Mouse (Mus musculus) midbrain, embryonic 14.5 days (tissue): ENCODE results near the gene Bora. TPM values are rescaled to one million over a fixed set of nuclear protein-coding genes. Genes with fewer than 3 reads are reported as not detected.
A peak's percentile ranks its signal among the peaks of the same experiment; 100 is the strongest.

Source experiments
- ATAC-seq: fragments of 200-750 bp; cut with Nextera tagmentation; 2 replicates; pipeline ENCODE4 v1.8.0; 2017; ENCODE audit warnings: moderate number of reproducible peaks, moderate library complexity; ENCODE audit not compliant: low FRiP score, low TSS enrichment
- DNase-seq: peaks from one replicate; pipeline ENCODE4 v3.0.0-alpha.2; 2015
- H3K27ac ChIP-seq: fragments of 300-500 bp; sonication (generic); replicated peaks from 2 replicates; pipeline ENCODE4 v1.5.1; 2014; ENCODE audit warnings: mild to moderate bottlenecking, low read depth, low read length, moderate library complexity
- H3K27me3 ChIP-seq: fragments of 300-500 bp; sonication (generic); 2 replicates; pipeline ENCODE4 v1.6.1; 2014; ENCODE audit warnings: low read length, control low read depth, mixed read lengths; ENCODE audit not compliant: control insufficient read depth, insufficient read depth
- H3K36me3 ChIP-seq: fragments of 300-500 bp; sonication (generic); 2 replicates; pipeline ENCODE4 v1.6.1; 2014; ENCODE audit warnings: low read length, control low read depth; ENCODE audit not compliant: control insufficient read depth, insufficient read depth
- H3K4me1 ChIP-seq: fragments of 300-500 bp; sonication (generic); 2 replicates; pipeline ENCODE4 v1.6.1; 2014; ENCODE audit warnings: mild to moderate bottlenecking, antibody characterized with exemption, low read length, control low read depth; ENCODE audit not compliant: control insufficient read depth, insufficient read depth
- H3K4me2 ChIP-seq: fragments of 300-500 bp; sonication (generic); 2 replicates; pipeline ENCODE4 v1.6.1; 2014; ENCODE audit warnings: mild to moderate bottlenecking, low read length, moderate library complexity
- H3K4me3 ChIP-seq: fragments of 300-500 bp; sonication (generic); replicated peaks from 2 replicates; pipeline ENCODE4 v1.5.1; 2014; ENCODE audit warnings: low read depth, low read length
- H3K9ac ChIP-seq: fragments of 300-500 bp; sonication (generic); replicated peaks from 2 replicates; pipeline ENCODE4 v1.6.1; 2014; ENCODE audit warnings: mild to moderate bottlenecking, low read length, moderate library complexity
- H3K9me3 ChIP-seq: fragments of 300-500 bp; sonication (generic); 2 replicates; pipeline ENCODE4 v1.6.1; 2016; ENCODE audit warnings: low read length, control low read depth, mixed read lengths; ENCODE audit not compliant: control insufficient read depth
- WGBS: fragments of 180-500 bp; shearing (Covaris S2); extraction: QIAGEN DNeasy Blood & Tissue Kit; methylation state at CpG from one replicate; pipeline ENCODE4 v1.1.7; 2014; 5-methylcytosine and 5-hydroxymethylcytosine counted together
- polyA plus RNA-seq: library from polyadenylated mRNA; unstranded; fragments of >200 nt; fragmentation: Nextera tagmentation; extraction: Ambion mirVana; gene quantifications from 2 replicates; pipeline ENCODE4 v1.2.1, GENCODE M21; 2014

Bora gene
- polyA plus RNA-seq, 1 experiment from 2014 or later = 16.4 TPM

- WGBS = 7% methylated on average over 20 of the region's 20 CpGs
- H3K4me2 ChIP-seq = peak overlapping the region; percentile 66
- H3K27me3 ChIP-seq = no peaks in the 10 kb centered on the region
- H3K9ac ChIP-seq = peak overlapping the region; percentile 93
- DNase-seq (no peak), ATAC-seq (no peak)
- peak overlapping the region; percentile 94 for H3K4me3 ChIP-seq
- H3K27ac ChIP-seq = no peak overlapping the region
- no peaks in the 10 kb centered on the region for H3K9me3 ChIP-seq
- peaks cover 7% of the 10 kb centered on the region for H3K4me1 ChIP-seq
- peaks cover 41% of the 10 kb centered on the region for H3K36me3 ChIP-seq
Measured at GRCm38 (mm10) chr14:99099967-99100587, 54.1 kb downstream of the Bora start.

DNA sequence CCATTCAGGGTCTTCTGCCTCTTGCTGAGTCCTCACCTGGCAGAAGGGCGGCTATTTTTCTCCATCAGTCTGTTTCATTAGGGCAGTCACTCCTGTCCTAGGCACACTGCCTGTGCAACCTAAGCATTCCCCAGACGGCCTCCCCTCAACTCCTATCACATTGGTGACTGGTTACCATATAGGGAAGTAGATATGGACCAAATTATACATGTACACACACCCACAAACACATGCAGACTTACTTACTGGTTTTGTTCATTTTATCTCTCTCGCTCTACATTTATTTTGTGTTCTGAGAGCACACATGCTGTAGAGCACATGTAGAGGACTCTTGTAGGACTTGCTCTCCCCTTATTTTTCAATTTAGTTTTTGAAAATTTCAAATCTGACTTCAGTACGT lies 57.0 kb downstream of the Bora start:
- no peak overlapping the region for H3K4me2 ChIP-seq
- peaks cover 41% of the 10 kb centered on the region for H3K36me3 ChIP-seq
- no peaks in the 10 kb centered on the region for H3K27me3 ChIP-seq
- H3K9ac ChIP-seq = no peak overlapping the region
- DNase-seq = no peak
- H3K9me3 ChIP-seq = no peaks in the 10 kb centered on the region
- no peak overlapping the region for H3K27ac ChIP-seq
- ATAC-seq = no peak
- no peak overlapping the region for H3K4me3 ChIP-seq
- peaks cover 7% of the 10 kb centered on the region for H3K4me1 ChIP-seq
- WGBS = 95% methylated on average over 4 of the region's 4 CpGs

- WGBS = 96% methylated on average over 6 of the region's 6 CpGs
- H3K36me3 ChIP-seq = peaks cover 51% of the 10 kb centered on the region
- no peak for ATAC-seq
Measured at GRCm38 (mm10) chr14:99104542-99105123, 58.6 kb downstream of the Bora start.

GRCm38 (mm10) chr14:99106671-99107070 lies 60.6 kb downstream of the Bora start:
- no peak overlapping the region for H3K4me2 ChIP-seq
- WGBS = 96% methylated on average over 2 of the region's 2 CpGs
- H3K4me3 ChIP-seq = no peak overlapping the region
- H3K9ac ChIP-seq = no peak overlapping the region
- H3K27ac ChIP-seq = no peak overlapping the region
- H3K4me1 ChIP-seq = no peaks in the 10 kb centered on the region
- no peaks in the 10 kb centered on the region for H3K9me3 ChIP-seq
- peaks cover 64% of the 10 kb centered on the region for H3K36me3 ChIP-seq
- no peak for DNase-seq
- ATAC-seq = no peak
- no peaks in the 10 kb centered on the region for H3K27me3 ChIP-seq

More at GRCm38 (mm10) chr14:99104542-99105123, 58.6 kb downstream of the Bora start:
- no peaks in the 10 kb centered on the region for H3K4me1 ChIP-seq
- H3K27ac ChIP-seq = no peak overlapping the region
- H3K4me3 ChIP-seq = no peak overlapping the region
- no peak overlapping the region for H3K9ac ChIP-seq
- no peak overlapping the region for H3K4me2 ChIP-seq
- no peaks in the 10 kb centered on the region for H3K9me3 ChIP-seq
- H3K27me3 ChIP-seq = no peaks in the 10 kb centered on the region
- no peak for DNase-seq

GRCm38 (mm10) chr14:99107631-99108187 lies 61.7 kb downstream of the Bora start:
- no peaks in the 10 kb centered on the region for H3K27me3 ChIP-seq
- no peak overlapping the region for H3K27ac ChIP-seq
- WGBS = 82% methylated on average over 2 of the region's 2 CpGs
- DNase-seq (no peak), ATAC-seq (no peak)
- no peaks in the 10 kb centered on the region for H3K4me1 ChIP-seq
- no peak overlapping the region for H3K9ac ChIP-seq
- H3K9me3 ChIP-seq = no peaks in the 10 kb centered on the region
- H3K4me2 ChIP-seq = no peak overlapping the region
- H3K36me3 ChIP-seq = peaks cover 66% of the 10 kb centered on the region
- no peak overlapping the region for H3K4me3 ChIP-seq

DNA sequence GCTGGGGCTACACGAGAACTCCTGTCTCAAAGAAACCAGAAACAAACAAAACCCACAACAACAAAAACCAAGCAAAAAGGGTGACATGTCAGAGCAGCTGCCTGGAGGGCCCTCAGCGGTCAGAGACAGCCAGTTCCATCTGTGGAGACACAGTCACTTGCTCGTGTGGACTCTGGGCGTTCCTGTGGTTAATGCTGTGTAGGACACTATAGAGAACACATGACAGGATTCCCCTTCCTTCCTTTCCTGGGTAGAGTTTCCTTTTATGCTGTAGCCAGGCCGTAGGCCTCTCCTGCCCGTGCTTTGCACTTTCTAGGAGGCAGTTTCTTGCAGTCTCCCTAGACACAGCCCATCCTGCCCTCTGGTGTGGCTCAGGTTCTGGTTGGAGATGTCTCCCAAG lies 62.7 kb downstream of the Bora start:
- Histone ChIP-seq H3K36me3 (peaks cover 66% of the 10 kb centered on the region), H3K4me2 (no peak overlapping the region), H3K4me1 (no peaks in the 10 kb centered on the region), H3K27ac (no peak overlapping the region), H3K4me3 (no peak overlapping the region), H3K27me3 (no peaks in the 10 kb centered on the region), H3K9ac (no peak overlapping the region), H3K9me3 (no peaks in the 10 kb centered on the region)
- 95% methylated on average over 6 of the region's 6 CpGs for WGBS
- DNase-seq (no peak), ATAC-seq (no peak)

- WGBS = 92% methylated on average over 4 of the region's 4 CpGs
- Histone ChIP-seq H3K4me1 (no peaks in the 10 kb centered on the region), H3K4me2 (no peak overlapping the region), H3K9me3 (no peaks in the 10 kb centered on the region), H3K4me3 (no peak overlapping the region), H3K27me3 (no peaks in the 10 kb centered on the region), H3K9ac (no peak overlapping the region), H3K36me3 (peaks cover 45% of the 10 kb centered on the region), H3K27ac (no peak overlapping the region)
- no peak for ATAC-seq
- peak; percentile 60 for DNase-seq
Measured at GRCm38 (mm10) chr14:99117576-99117975, 71.6 kb downstream of the Bora start.

DNA sequence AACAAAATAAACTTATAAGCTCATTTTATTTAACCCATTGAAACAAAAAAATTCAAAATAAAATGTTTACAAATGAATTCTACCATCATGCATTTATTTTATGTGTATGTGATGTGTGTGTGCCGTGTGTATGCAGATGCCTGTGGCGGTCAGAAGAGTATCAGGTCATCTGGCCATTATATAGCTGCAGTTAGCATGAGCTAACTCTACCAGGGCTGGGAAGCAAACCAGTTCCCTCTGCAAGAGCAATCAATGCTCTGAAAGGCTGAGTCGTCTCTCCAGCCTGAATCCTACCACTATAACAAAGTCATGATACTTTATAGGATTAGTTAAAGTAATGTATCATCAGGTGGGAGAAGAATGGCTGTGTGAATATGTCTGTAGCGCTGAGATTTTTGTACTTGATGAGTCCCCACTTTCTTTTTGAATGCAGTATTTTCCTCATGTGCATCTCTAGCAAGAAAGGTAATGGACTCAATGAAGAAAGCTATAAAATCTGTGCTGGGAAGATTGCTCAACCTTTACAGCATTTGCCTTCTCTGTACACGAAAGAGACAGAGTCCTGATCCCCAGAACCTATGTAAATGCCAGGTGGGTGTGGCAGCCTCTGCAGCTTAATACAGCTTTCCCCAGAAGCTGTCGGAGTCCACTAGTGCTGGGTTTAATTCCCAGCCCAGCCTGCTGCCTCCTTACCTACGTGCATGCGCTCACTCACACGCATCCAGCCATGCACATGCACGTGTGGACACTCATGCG lies 75.7 kb downstream of the Bora start:
- Histone ChIP-seq H3K4me3 (no peak overlapping the region), H3K9me3 (no peaks in the 10 kb centered on the region), H3K27me3 (no peaks in the 10 kb centered on the region), H3K4me2 (no peak overlapping the region), H3K27ac (no peak overlapping the region), H3K9ac (no peak overlapping the region), H3K36me3 (peaks cover 20% of the 10 kb centered on the region), H3K4me1 (no peaks in the 10 kb centered on the region)
- DNase-seq = no peak
- ATAC-seq = no peak
- 85% methylated on average over 11 of the region's 11 CpGs for WGBS
